Mouse (Mus musculus) limb, embryonic 13.5 days (tissue): Measurements from ENCODE around the gene Tgfb1i1. TPM values are rescaled to one million over a fixed set of nuclear protein-coding genes. Genes with fewer than 3 reads are reported as not detected.

Experiments used
- ATAC-seq: fragments of 200-750 bp; cut with Nextera tagmentation; 2 replicates; pipeline ENCODE4 v1.8.0; 2017; ENCODE audit warnings: low read depth, moderate number of reproducible peaks, moderate TSS enrichment; ENCODE audit not compliant: low FRiP score
- H3K27ac ChIP-seq: fragments of 300-500 bp; sonication (generic); 2 replicates; pipeline ENCODE4 v1.5.1; 2015; ENCODE audit warnings: inconsistent platforms, mild to moderate bottlenecking, moderate library complexity
- H3K27me3 ChIP-seq: fragments of 300-500 bp; sonication (generic); 2 replicates; pipeline ENCODE4 v1.6.1; 2015; ENCODE audit warnings: mild to moderate bottlenecking, inconsistent platforms
- H3K36me3 ChIP-seq: fragments of 300-500 bp; sonication (generic); 2 replicates; pipeline ENCODE4 v1.6.1; 2015; ENCODE audit warnings: inconsistent platforms, mild to moderate bottlenecking, moderate library complexity
- H3K4me1 ChIP-seq: fragments of 300-500 bp; sonication (generic); 2 replicates; pipeline ENCODE4 v1.6.1; 2015; ENCODE audit warnings: inconsistent platforms
- H3K4me2 ChIP-seq: fragments of 300-500 bp; sonication (generic); replicated peaks from 2 replicates; pipeline ENCODE4 v1.6.1; 2015; ENCODE audit warnings: inconsistent platforms, mild to moderate bottlenecking, moderate library complexity
- H3K4me3 ChIP-seq: fragments of 300-500 bp; sonication (generic); 2 replicates; pipeline ENCODE4 v1.5.1; 2015; ENCODE audit warnings: moderate library complexity, mild to moderate bottlenecking, inconsistent platforms
- H3K9ac ChIP-seq: fragments of 300-500 bp; sonication (generic); 2 replicates; pipeline ENCODE4 v1.6.1; 2015; ENCODE audit warnings: mild to moderate bottlenecking, inconsistent platforms
- H3K9me3 ChIP-seq: fragments of 300-500 bp; sonication (generic); 2 replicates; pipeline ENCODE4 v1.6.1; 2016; ENCODE audit warnings: inconsistent platforms
- WGBS: fragments of 180-500 bp; shearing (Covaris S2); methylation state at CpG from one replicate; pipeline ENCODE4 v1.1.7; 2015; 5-methylcytosine and 5-hydroxymethylcytosine counted together
- microRNA-seq: library from miRNA; unstranded; fragments of <30 nt; microRNA quantifications from one replicate; pipeline ENCODE4, GENCODE M21; 2016
- polyA plus RNA-seq: library from polyadenylated mRNA; unstranded; fragments of >200 nt; fragmentation: Nextera tagmentation; extraction: Ambion mirVana; gene quantifications from 2 replicates; pipeline ENCODE4 v1.2.1, GENCODE M21; 2015

Gene Tgfb1i1
- polyA plus RNA-seq, 1 experiment from 2014 or later: 49.1 TPM

- no peaks in the 10 kb centered on the region for H3K9me3 ChIP-seq
- H3K4me1 ChIP-seq: peaks cover 40% of the 10 kb centered on the region
- H3K4me3 ChIP-seq: peak overlapping the region; percentile 89
- peak overlapping the region; percentile 84; the same call in 1 of the 2 replicates for H3K27ac ChIP-seq
- H3K9ac ChIP-seq: peak overlapping the region; percentile 89; the same call in 1 of the 2 replicates
- H3K36me3 ChIP-seq: no peaks in the 10 kb centered on the region; the same call in none of the 2 replicates
- peak overlapping the region; percentile 85 for H3K4me2 ChIP-seq
- no peaks in the 10 kb centered on the region for H3K27me3 ChIP-seq
- WGBS: 55% methylated on average over 8 of the region's 8 CpGs
- peak; percentile 41; the same call in 1 of the 2 replicates for ATAC-seq
These were observed 52.1 kb downstream of the Tgfb1i1 start for GRCm38 (mm10) chr7:128298481-128299342.

GRCm38 (mm10) chr7:128300952-128301351 is 54.3 kb downstream of the Tgfb1i1 start:
- Histone ChIP-seq H3K9me3 (no peaks in the 10 kb centered on the region), H3K36me3 (no peaks in the 10 kb centered on the region), H3K4me3 (no peak overlapping the region), H3K27ac (no peak overlapping the region), H3K27me3 (no peaks in the 10 kb centered on the region), H3K4me2 (no peak overlapping the region), H3K9ac (no peak overlapping the region), H3K4me1 (peaks cover 48% of the 10 kb centered on the region)
- WGBS: 46% methylated on average over 3 of the region's 3 CpGs
- no peak for ATAC-seq

GRCm38 (mm10) chr7:128302151-128302550 is 55.5 kb downstream of the Tgfb1i1 start:
- Histone ChIP-seq H3K36me3 (no peaks in the 10 kb centered on the region), H3K27ac (no peak overlapping the region), H3K9ac (no peak overlapping the region), H3K4me1 (peaks cover 41% of the 10 kb centered on the region), H3K4me2 (no peak overlapping the region), H3K9me3 (no peaks in the 10 kb centered on the region), H3K4me3 (no peak overlapping the region), H3K27me3 (no peaks in the 10 kb centered on the region)
- ATAC-seq: no peak
- 74% methylated on average over 3 of the region's 3 CpGs for WGBS

GRCm38 (mm10) chr7:128304198-128304597 is 57.6 kb downstream of the Tgfb1i1 start:
- H3K4me3 ChIP-seq: no peak overlapping the region
- no peak overlapping the region for H3K27ac ChIP-seq
- ATAC-seq: no peak
- no peak overlapping the region for H3K9ac ChIP-seq
- no peaks in the 10 kb centered on the region for H3K9me3 ChIP-seq
- no peaks in the 10 kb centered on the region for H3K27me3 ChIP-seq
- WGBS: 46% methylated on average over 6 of the region's 6 CpGs
- H3K4me2 ChIP-seq: no peak overlapping the region
- peaks cover 28% of the 10 kb centered on the region for H3K4me1 ChIP-seq
- H3K36me3 ChIP-seq: no peaks in the 10 kb centered on the region

- Histone ChIP-seq H3K9ac (no peak overlapping the region), H3K27me3 (no peaks in the 10 kb centered on the region), H3K4me3 (no peak overlapping the region), H3K4me1 (peaks cover 28% of the 10 kb centered on the region), H3K27ac (no peak overlapping the region), H3K9me3 (no peaks in the 10 kb centered on the region), H3K4me2 (no peak overlapping the region), H3K36me3 (no peaks in the 10 kb centered on the region)
- no peak for ATAC-seq
- 3% methylated on average over 5 of the region's 5 CpGs for WGBS
These were observed 58.3 kb downstream of the Tgfb1i1 start for GRCm38 (mm10) chr7:128304907-128305306.

Small RNA genes lying within 50 kb of the gene (microRNA-seq; reads per million reads assigned to microRNA genes)
- gene Mir3103: not detected

Other genes with a start within 250 kb of the Tgfb1i1 start
- gene Trim72, start 242.9 kb upstream of the Tgfb1i1 start, polyA plus RNA-seq: 1.7 and 1.8 TPM in 2 replicates
- gene Itgam, start 184.2 kb upstream of the Tgfb1i1 start, polyA plus RNA-seq: 0.87 and 0.92 TPM in 2 replicates
- gene Gm49368, start 184.1 kb upstream of the Tgfb1i1 start, polyA plus RNA-seq: not detected in 2 replicates
- gene Itgax, start 117.3 kb upstream of the Tgfb1i1 start, polyA plus RNA-seq: not detected in 2 replicates
- gene Itgad, start 92.4 kb upstream of the Tgfb1i1 start, polyA plus RNA-seq: not detected in 2 replicates
- 24.2 and 27.0 TPM in 2 replicates for gene Cox6a2, start 40.4 kb upstream of the Tgfb1i1 start, polyA plus RNA-seq
- 16.6 and 18.5 TPM in 2 replicates for gene Armc5, start 9.5 kb upstream of the Tgfb1i1 start, polyA plus RNA-seq
- gene 9130023H24Rik, start 8.8 kb upstream of the Tgfb1i1 start, polyA plus RNA-seq: 9.2 and 9.6 TPM in 2 replicates
- 0.29 and 0.36 TPM in 2 replicates for gene Slc5a2, start 18.8 kb downstream of the Tgfb1i1 start, polyA plus RNA-seq
- gene BC017158, start 51.4 kb downstream of the Tgfb1i1 start, polyA plus RNA-seq: 21.6 and 26.4 TPM in 2 replicates
- 12.7 and 14.2 TPM in 2 replicates for gene Rgs10, start 171.9 kb downstream of the Tgfb1i1 start, polyA plus RNA-seq
- gene Tial1, start 214.9 kb downstream of the Tgfb1i1 start, polyA plus RNA-seq: 37.1 and 39.6 TPM in 2 replicates